Mouse (Mus musculus) heart, embryonic 13.5 days (tissue): Measurements from ENCODE around the gene Armc3. TPM values are rescaled to one million over a fixed set of nuclear protein-coding genes. Genes with fewer than 3 reads are reported as not detected.

Experiments used
- ATAC-seq: fragments of 200-750 bp; cut with Nextera tagmentation; 2 replicates; pipeline ENCODE4 v1.8.0; 2017; ENCODE audit warnings: moderate TSS enrichment; ENCODE audit not compliant: insufficient number of reproducible peaks, low FRiP score, low TSS enrichment; ENCODE audit errors: extremely low read depth
- H3K27ac ChIP-seq: fragments of 300-500 bp; sonication (generic); replicated peaks from 2 replicates; pipeline ENCODE4 v1.5.1; 2015; ENCODE audit warnings: moderate library complexity, mild to moderate bottlenecking, inconsistent platforms
- H3K27me3 ChIP-seq: fragments of 300-500 bp; sonication (generic); replicated peaks from 2 replicates; pipeline ENCODE4 v1.6.1; 2015; ENCODE audit warnings: mild to moderate bottlenecking, inconsistent platforms
- H3K36me3 ChIP-seq: fragments of 300-500 bp; sonication (generic); 2 replicates; pipeline ENCODE4 v1.6.1; 2015; ENCODE audit warnings: mild to moderate bottlenecking, inconsistent platforms
- H3K4me1 ChIP-seq: fragments of 300-500 bp; sonication (generic); 2 replicates; pipeline ENCODE4 v1.6.1; 2015; ENCODE audit warnings: inconsistent platforms
- H3K4me2 ChIP-seq: fragments of 300-500 bp; sonication (generic); 2 replicates; pipeline ENCODE4 v1.6.1; 2015; ENCODE audit warnings: inconsistent platforms, mild to moderate bottlenecking, moderate library complexity
- H3K4me3 ChIP-seq: fragments of 300-500 bp; sonication (generic); 2 replicates; pipeline ENCODE4 v1.5.1; 2015; ENCODE audit warnings: moderate library complexity, mild to moderate bottlenecking, inconsistent platforms
- H3K9ac ChIP-seq: fragments of 300-500 bp; sonication (generic); 2 replicates; pipeline ENCODE4 v1.6.1; 2015; ENCODE audit warnings: inconsistent platforms, mild to moderate bottlenecking, moderate library complexity
- H3K9me3 ChIP-seq: fragments of 300-500 bp; sonication (generic); 2 replicates; pipeline ENCODE4 v1.6.1; 2016; ENCODE audit warnings: inconsistent platforms
- WGBS: fragments of 180-500 bp; shearing (Covaris S2); methylation state at CpG from one replicate; pipeline ENCODE4 v1.1.7; 2015; ENCODE audit warnings: mixed read lengths; 5-methylcytosine and 5-hydroxymethylcytosine counted together
- polyA plus RNA-seq: library from polyadenylated mRNA; unstranded; fragments of >200 nt; fragmentation: Nextera tagmentation; extraction: Ambion mirVana; gene quantifications from 2 replicates; pipeline ENCODE4 v1.2.1, GENCODE M21; 2015

Armc3 gene
- 0.20 TPM in 1 of 2 replicates, not detected in the other for polyA plus RNA-seq

GRCm38 (mm10) chr2:19198452-19199365, at the start of gene Armc3:
Armc3 (plus strand) TSS chr2:19199302.
- no peak within 1 kb of the TSS for H3K27ac ChIP-seq
- peak within 1 kb of the TSS; percentile 60 for H3K4me3 ChIP-seq
- H3K9me3 ChIP-seq = no peaks in the 10 kb centered on the region
- WGBS = 20% methylated on average over 24 of the region's 24 CpGs
- peaks cover 11% of the 10 kb centered on the region; the same call in 1 of the 2 replicates for H3K4me1 ChIP-seq
- no peaks in the 10 kb centered on the region for H3K27me3 ChIP-seq
- peak within 1 kb of the TSS; percentile 80 for H3K9ac ChIP-seq
- no peaks in the 10 kb centered on the region for H3K36me3 ChIP-seq
- peak within 1 kb of the TSS; percentile 73 for H3K4me2 ChIP-seq
- no peak; the same call in 1 of the 2 replicates for ATAC-seq

- no peak for ATAC-seq
- 70% methylated on average over 1 of the region's 1 CpGs for WGBS
- Histone ChIP-seq H3K27ac (no peak overlapping the region), H3K9me3 (no peaks in the 10 kb centered on the region), H3K9ac (no peak overlapping the region), H3K36me3 (no peaks in the 10 kb centered on the region), H3K4me1 (peaks cover 8% of the 10 kb centered on the region), H3K4me2 (no peak overlapping the region), H3K4me3 (no peak overlapping the region), H3K27me3 (no peaks in the 10 kb centered on the region; the same call in 1 of the 2 replicates)
These were observed 46.4 kb upstream of the Armc3 start for GRCm38 (mm10) chr2:19152687-19153086.

- Histone ChIP-seq H3K27ac (no peak overlapping the region), H3K9ac (no peak overlapping the region), H3K36me3 (no peaks in the 10 kb centered on the region), H3K4me1 (peaks cover 5% of the 10 kb centered on the region; the same call in 1 of the 2 replicates), H3K4me3 (no peak overlapping the region), H3K9me3 (no peaks in the 10 kb centered on the region), H3K27me3 (no peaks in the 10 kb centered on the region), H3K4me2 (no peak overlapping the region)
- ATAC-seq = no peak
- 61% methylated on average over 4 of the region's 4 CpGs for WGBS
These were observed 42.9 kb upstream of the Armc3 start for GRCm38 (mm10) chr2:19156176-19156575.

GRCm38 (mm10) chr2:19159539-19159938, 39.6 kb upstream of the Armc3 start:
- Histone ChIP-seq H3K4me2 (no peak overlapping the region), H3K9ac (no peak overlapping the region), H3K27ac (no peak overlapping the region), H3K4me3 (no peak overlapping the region), H3K27me3 (no peaks in the 10 kb centered on the region), H3K36me3 (no peaks in the 10 kb centered on the region), H3K9me3 (no peaks in the 10 kb centered on the region), H3K4me1 (peaks cover 8% of the 10 kb centered on the region; the same call in 1 of the 2 replicates)
- WGBS = 70% methylated on average over 5 of the region's 5 CpGs
- ATAC-seq = no peak

GRCm38 (mm10) chr2:19160368-19161114, 38.6 kb upstream of the Armc3 start:
- WGBS = 23% methylated on average over 8 of the region's 8 CpGs
- H3K4me3 ChIP-seq = no peak overlapping the region
- H3K4me1 ChIP-seq = peaks cover 8% of the 10 kb centered on the region; the same call in 1 of the 2 replicates
- no peak for ATAC-seq
- H3K4me2 ChIP-seq = no peak overlapping the region
- no peak overlapping the region for H3K9ac ChIP-seq
- no peaks in the 10 kb centered on the region for H3K36me3 ChIP-seq
- no peaks in the 10 kb centered on the region for H3K27me3 ChIP-seq
- H3K9me3 ChIP-seq = no peaks in the 10 kb centered on the region
- no peak overlapping the region for H3K27ac ChIP-seq

GRCm38 (mm10) chr2:19164234-19164633, 34.9 kb upstream of the Armc3 start:
- Histone ChIP-seq H3K36me3 (no peaks in the 10 kb centered on the region), H3K9ac (no peak overlapping the region), H3K4me1 (peaks cover 8% of the 10 kb centered on the region; the same call in 1 of the 2 replicates), H3K27me3 (no peaks in the 10 kb centered on the region), H3K27ac (no peak overlapping the region), H3K4me3 (no peak overlapping the region), H3K4me2 (no peak overlapping the region), H3K9me3 (no peaks in the 10 kb centered on the region)
- no peak for ATAC-seq
- WGBS = 81% methylated on average over 1 of the region's 1 CpGs

GRCm38 (mm10) chr2:19176827-19177236, 22.3 kb upstream of the Armc3 start:
- no peak overlapping the region for H3K9ac ChIP-seq
- no peak overlapping the region for H3K4me2 ChIP-seq
- 8% methylated on average over 1 of the region's 1 CpGs for WGBS
- no peaks in the 10 kb centered on the region for H3K36me3 ChIP-seq
- H3K27ac ChIP-seq = peak overlapping the region; percentile 55
- no peak overlapping the region for H3K4me3 ChIP-seq
- no peak for ATAC-seq
- no peaks in the 10 kb centered on the region for H3K9me3 ChIP-seq
- H3K27me3 ChIP-seq = no peaks in the 10 kb centered on the region
- peaks cover 13% of the 10 kb centered on the region for H3K4me1 ChIP-seq

GRCm38 (mm10) chr2:19199366-19199853, 308 bp downstream of the Armc3 start:
- 36% methylated on average over 13 of the region's 13 CpGs for WGBS
- ATAC-seq = no peak

GRCm38 (mm10) chr2:19200112-19200511, 1.0 kb downstream of the Armc3 start:
- 58% methylated on average over 1 of the region's 1 CpGs for WGBS
- Histone ChIP-seq H3K4me3 (no peak overlapping the region), H3K9ac (no peak overlapping the region), H3K36me3 (no peaks in the 10 kb centered on the region), H3K4me2 (no peak overlapping the region), H3K4me1 (peaks cover 11% of the 10 kb centered on the region; the same call in 1 of the 2 replicates), H3K27ac (no peak overlapping the region), H3K9me3 (no peaks in the 10 kb centered on the region), H3K27me3 (no peaks in the 10 kb centered on the region)
- no peak for ATAC-seq

More at GRCm38 (mm10) chr2:19199366-19199853, 308 bp downstream of the Armc3 start:
- peaks cover 11% of the 10 kb centered on the region; the same call in 1 of the 2 replicates for H3K4me1 ChIP-seq
- peak overlapping the region; percentile 80 for H3K9ac ChIP-seq
- no peak overlapping the region for H3K27ac ChIP-seq
- peak overlapping the region; percentile 60 for H3K4me3 ChIP-seq
- no peaks in the 10 kb centered on the region for H3K36me3 ChIP-seq
- H3K9me3 ChIP-seq = no peaks in the 10 kb centered on the region
- peak overlapping the region; percentile 73 for H3K4me2 ChIP-seq
- no peaks in the 10 kb centered on the region for H3K27me3 ChIP-seq

GRCm38 (mm10) chr2:19201682-19202081, 2.6 kb downstream of the Armc3 start:
- Histone ChIP-seq H3K27ac (no peak overlapping the region), H3K36me3 (no peaks in the 10 kb centered on the region), H3K4me2 (no peak overlapping the region), H3K9me3 (no peaks in the 10 kb centered on the region), H3K9ac (no peak overlapping the region), H3K4me1 (peaks cover 11% of the 10 kb centered on the region; the same call in 1 of the 2 replicates), H3K27me3 (no peaks in the 10 kb centered on the region), H3K4me3 (no peak overlapping the region)
- ATAC-seq = no peak
- WGBS = 76% methylated on average over 2 of the region's 2 CpGs

GRCm38 (mm10) chr2:19234305-19234704, 35.2 kb downstream of the Armc3 start:
- H3K4me1 ChIP-seq = no peaks in the 10 kb centered on the region
- H3K36me3 ChIP-seq = no peaks in the 10 kb centered on the region
- H3K27ac ChIP-seq = no peak overlapping the region
- 76% methylated on average over 5 of the region's 5 CpGs for WGBS
- H3K9ac ChIP-seq = no peak overlapping the region
- H3K4me3 ChIP-seq = no peak overlapping the region
- H3K9me3 ChIP-seq = no peaks in the 10 kb centered on the region
- H3K4me2 ChIP-seq = no peak overlapping the region
- H3K27me3 ChIP-seq = no peaks in the 10 kb centered on the region
- no peak for ATAC-seq
